ENCODE assay signal across 13 mouse cellular contexts in genomic region chr6:37196870-37197269, GRCm38 (mm10).
DNase-seq lines count a peak whose midpoint lies in the region; ATAC-seq lines count a peak whose summit lies in the region.
"Had no signal": no experiment of that assay in that cellular context is flagged by ENCODE, and none has a peak within 500 bp of the region (broad histone marks: within the 10 kb centered on the region; RNA-seq: fewer than 3 reads in every experiment).

No protein-coding gene starts in this region.

- no peaks in the 10 kb centered on the region for H3K27me3 ChIP-seq in heart, embryonic 10.5 days (ENCODE audit: insufficient read depth, poor library complexity, severe bottlenecking)
- H3K27me3 ChIP-seq: stomach, embryonic 15.5 days had no signal

- no peaks in the 10 kb centered on the region for H3K9me3 ChIP-seq in heart, embryonic 10.5 days
- H3K9me3 ChIP-seq: stomach, embryonic 15.5 days had no signal

- 46% methylated on average over 5 of the region's 5 CpGs for WGBS in heart, embryonic 10.5 days

- no peaks in the 10 kb centered on the region for H3K36me3 ChIP-seq in heart, embryonic 10.5 days
- H3K36me3 ChIP-seq: stomach, embryonic 15.5 days had no signal

- peak; percentile 62; the same call in 1 of the 2 replicates for ATAC-seq in granulocyte monocyte progenitor cell, adult 5-6 weeks (replicated peaks; ENCODE audit: poor library complexity, severe bottlenecking)
- ATAC-seq in CD4-positive, CD25-positive, alpha-beta regulatory T cell, adult 4 months, result no peak
- ATAC-seq: activated CD4-positive, CD25-positive, alpha-beta regulatory T cell, adult 4 months; inflammation-experienced regulatory T-cells, adult 6 months had no signal

- peaks cover 27% of the 10 kb centered on the region for H3K4me1 ChIP-seq in heart, embryonic 10.5 days

- H3K27ac ChIP-seq in heart, embryonic 10.5 days, result peak overlapping the region; percentile 80
- H3K27ac ChIP-seq: stomach, embryonic 15.5 days had no signal

- H3K4me3 ChIP-seq in heart, embryonic 10.5 days, result no peak overlapping the region; the same call in 1 of the 2 replicates
- H3K4me3 ChIP-seq: stomach, embryonic 15.5 days had no signal

- DNase-seq in heart, embryonic 10.5 days (ENCODE audit: low spot score), result no peak
- no peak for DNase-seq in heart, adult 8-10 months (ENCODE audit: low spot score)
- peak; percentile 96 for DNase-seq in brain, adult 2 months (ENCODE audit: low read depth, low spot score)
- DNase-seq in cerebellum, adult 18-20 months, result peak; percentile 69 to 88
- no peak for DNase-seq in kidney, postnatal 14 days
- no peak for DNase-seq in adrenal gland, adult (ENCODE audit: inconsistent age in 2 of 2, low spot score in 1 of 2)
- DNase-seq: kidney, postnatal 25 days; thymus, postnatal 14 days had no signal

Comparison
In these comparisons a context has a peak if more than half of its experiments do, and no peak if none do; other contexts are left out.
1. DNase-seq: peak in brain, adult 2 months (single experiment) and cerebellum, adult 18-20 months (2 of 2); none in heart, embryonic 10.5 days (single experiment), heart, adult 8-10 months (single experiment), kidney, postnatal 14 days (single experiment) and adrenal gland, adult (0 of 2).